Mouse (Mus musculus) erythroblast, embryonic 14.5 days (primary cell): ENCODE results near the gene Hesx1.

ENCODE experiments used
- GATA1 ChIP-seq: IDR thresholded peaks from 2 replicates; pipeline ENCODE4 v1.6.1; 2012; ENCODE audit warnings: low read length, inconsistent platforms, mixed read lengths
- TAL1 ChIP-seq: IDR thresholded peaks from 3 replicates; pipeline ENCODE4 v1.6.1; 2012; ENCODE audit warnings: low read length, inconsistent platforms, mixed read lengths

DNA sequence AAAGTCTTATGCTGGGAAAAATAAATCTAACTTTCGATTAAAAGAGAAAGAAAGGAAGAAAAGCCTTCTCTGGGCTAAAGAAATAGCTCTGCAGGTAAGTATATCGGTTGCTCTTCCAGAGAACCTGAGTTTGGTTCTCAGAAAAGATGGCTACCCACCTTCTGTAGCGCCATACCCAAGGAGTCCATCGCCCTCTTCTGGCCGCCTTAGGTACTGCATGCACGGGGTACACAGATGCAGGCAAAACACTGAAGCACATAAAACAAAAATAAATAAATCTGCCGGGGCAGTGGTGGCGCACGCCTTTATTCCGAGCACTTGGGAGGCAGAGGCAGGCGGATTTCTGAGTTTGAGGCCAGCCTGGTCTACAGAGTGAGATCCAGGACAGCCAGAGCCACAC lies 28.7 kb downstream of the Hesx1 start:
- TF ChIP-seq TAL1 (no peak), GATA1 (no peak)
